Mouse (Mus musculus) mesoderm, embryonic 11.5 days (tissue): ENCODE measurements at regions not wholly inside any gene's neighbourhood (a gene's known extent, or its start where the extent isn't known, plus 50 kb on each side); places are given as distances from the start of the nearest gene placed in this dataset.

ENCODE experiments used
- DNase-seq: peaks from one replicate; pipeline ENCODE4 v3.0.0-alpha.2; 2012; ENCODE audit warnings: low read depth, low spot score

- no peak for DNase-seq
These were observed 645.6 kb upstream of the Zfp804a start for GRCm38 (mm10) chr2:81407372-81407771.

GRCm38 (mm10) chr2:81411751-81412150 is 641.3 kb upstream of the Zfp804a start:
- DNase-seq: peak; percentile 8

GRCm38 (mm10) chr2:81431411-81431810 is 621.6 kb upstream of the Zfp804a start:
- DNase-seq: no peak

DNA sequence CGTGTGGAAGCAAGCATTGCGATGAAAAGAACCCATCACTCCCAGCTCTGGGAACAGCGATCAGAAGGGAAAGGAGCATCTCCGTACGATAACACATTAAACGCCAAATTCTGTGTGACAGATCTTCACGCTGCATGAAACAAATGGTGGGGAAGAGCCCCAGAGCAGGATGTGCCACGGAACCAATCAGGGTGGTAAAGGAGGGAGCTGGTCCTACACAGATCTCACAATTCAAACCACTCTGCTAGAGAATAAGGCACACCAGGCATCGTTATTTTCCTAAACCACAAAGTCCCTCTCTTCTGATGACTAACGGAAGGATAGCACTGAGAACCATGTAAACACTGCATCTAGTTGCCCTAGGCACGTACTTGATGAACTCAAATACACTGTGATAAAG is 613.9 kb upstream of the Zfp804a start:
- DNase-seq: no peak

DNA sequence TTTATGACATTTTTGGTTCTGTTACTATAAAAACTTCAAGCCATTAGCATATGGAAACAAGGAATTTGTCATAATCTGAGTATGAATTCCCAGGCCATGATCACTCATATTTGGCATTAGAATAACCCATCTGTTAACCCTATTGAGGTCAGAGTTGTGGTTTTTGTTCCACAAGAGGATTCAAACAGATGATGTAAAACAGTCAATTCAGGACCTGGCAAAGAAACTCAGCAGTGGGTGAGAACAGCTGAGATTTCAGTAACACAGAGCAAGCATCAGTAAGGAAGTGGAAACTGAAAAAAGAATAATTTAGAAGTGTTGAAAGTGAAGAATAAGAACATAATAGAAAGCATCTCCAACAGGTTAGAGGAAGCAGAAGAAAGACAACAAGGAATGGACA is 612.1 kb upstream of the Zfp804a start:
- no peak for DNase-seq

DNA sequence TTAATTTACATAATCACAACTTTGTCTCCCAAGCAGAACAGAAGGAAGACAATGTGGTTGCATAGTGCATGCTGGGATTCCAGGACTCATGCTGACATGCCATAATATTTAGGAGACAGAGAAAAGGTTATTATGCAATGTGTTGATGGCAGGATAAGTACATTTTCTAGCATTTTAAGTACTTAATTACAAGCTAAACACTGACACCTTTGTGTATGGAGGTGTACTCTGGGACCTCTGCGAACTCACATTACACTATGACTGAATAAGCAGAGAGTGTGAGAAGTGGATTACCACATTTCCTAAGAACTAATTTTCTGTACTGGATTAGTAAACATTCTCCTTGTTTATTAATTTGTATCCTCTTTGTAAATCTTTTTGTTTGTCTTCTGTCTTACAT is 602.5 kb upstream of the Zfp804a start:
- DNase-seq: no peak

GRCm38 (mm10) chr2:81488821-81489220 is 564.2 kb upstream of the Zfp804a start:
- DNase-seq: no peak

DNA sequence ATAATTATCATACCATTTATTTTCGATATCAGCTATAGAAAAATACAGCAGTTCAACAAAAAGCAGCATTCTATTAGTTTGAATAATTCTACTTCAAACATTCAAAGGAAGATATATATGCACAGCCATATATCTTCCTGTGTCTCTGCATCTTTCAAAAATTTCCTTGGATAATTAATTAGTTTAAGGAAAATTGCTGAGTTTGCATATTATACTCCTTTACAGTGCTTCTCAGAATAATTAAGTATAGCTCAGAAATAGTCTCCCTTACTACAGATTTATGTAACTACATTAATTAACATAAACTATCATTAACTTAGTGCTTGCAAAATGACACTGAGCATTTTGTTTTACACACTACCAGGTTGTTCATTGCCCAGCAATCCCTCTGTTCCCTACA is 546.0 kb upstream of the Zfp804a start:
- no peak for DNase-seq

GRCm38 (mm10) chr2:81513030-81513579 is 539.9 kb upstream of the Zfp804a start:
- no peak for DNase-seq

GRCm38 (mm10) chr2:81538111-81538510 is 514.9 kb upstream of the Zfp804a start:
- no peak for DNase-seq

GRCm38 (mm10) chr2:81549158-81549557 is 503.9 kb upstream of the Zfp804a start:
- no peak for DNase-seq

- no peak for DNase-seq
These were observed 470.9 kb upstream of the Zfp804a start for GRCm38 (mm10) chr2:81582111-81582510.
